Mouse (Mus musculus) frontal cortex, postnatal 36 days (tissue): Measurements from ENCODE around the gene Arhgap35.

Experiments
- DNase-seq, 2 experiments: peaks; one replicate each; pipeline ENCODE4 v3.0.0; 2022; ENCODE audit warnings: low spot score in 2 of 2

Gene Arhgap35

GRCm38 (mm10) chr7:16524308-16524707, 90.5 kb downstream of the Arhgap35 start:
- DNase-seq = no peak

- no peak for DNase-seq
Observed at GRCm38 (mm10) chr7:16519310-16519709, 95.5 kb downstream of the Arhgap35 start.

- DNase-seq = no peak
Observed at GRCm38 (mm10) chr7:16517198-16517597, 97.6 kb downstream of the Arhgap35 start.

GRCm38 (mm10) chr7:16507284-16507683, 107.5 kb downstream of the Arhgap35 start:
- peak in 1 of 2 experiments; percentile 31 for DNase-seq

GRCm38 (mm10) chr7:16505226-16505593, 109.6 kb downstream of the Arhgap35 start:
- no peak for DNase-seq

GRCm38 (mm10) chr7:16504573-16505225, 110.1 kb downstream of the Arhgap35 start:
- no peak for DNase-seq

GRCm38 (mm10) chr7:16501571-16501970, 113.2 kb downstream of the Arhgap35 start:
- DNase-seq = no peak

- DNase-seq = no peak
Observed at GRCm38 (mm10) chr7:16499671-16500104, 115.1 kb downstream of the Arhgap35 start.

GRCm38 (mm10) chr7:16496260-16496659, 118.5 kb downstream of the Arhgap35 start:
- DNase-seq = no peak

- DNase-seq = peak in 1 of 2 experiments; percentile 44
Observed at GRCm38 (mm10) chr7:16493361-16493760, 121.4 kb downstream of the Arhgap35 start.

GRCm38 (mm10) chr7:16492211-16492610, 122.6 kb downstream of the Arhgap35 start:
- DNase-seq = peak; percentile 48 to 69

- peak; percentile 45 to 61 for DNase-seq
Observed at GRCm38 (mm10) chr7:16491759-16492158, 123.0 kb downstream of the Arhgap35 start.

- no peak for DNase-seq
Observed at GRCm38 (mm10) chr7:16489948-16490347, 124.8 kb downstream of the Arhgap35 start.

- no peak for DNase-seq
Observed at GRCm38 (mm10) chr7:16488816-16489215, 126.0 kb downstream of the Arhgap35 start.

- DNase-seq = no peak
Observed at GRCm38 (mm10) chr7:16477628-16478027, 137.2 kb downstream of the Arhgap35 start, which contains the start of gene Npas1. Gene Npas1, minus strand, starts transcription at chr7:16477728.

- no peak for DNase-seq
Observed at GRCm38 (mm10) chr7:16476600-16476989, 138.2 kb downstream of the Arhgap35 start.

GRCm38 (mm10) chr7:16475764-16476599, 138.8 kb downstream of the Arhgap35 start:
- no peak for DNase-seq

GRCm38 (mm10) chr7:16475321-16475720, 139.5 kb downstream of the Arhgap35 start:
- no peak for DNase-seq

GRCm38 (mm10) chr7:16474445-16474844, 140.3 kb downstream of the Arhgap35 start:
- DNase-seq = no peak

GRCm38 (mm10) chr7:16473847-16474246, 140.9 kb downstream of the Arhgap35 start:
- no peak for DNase-seq

GRCm38 (mm10) chr7:16472116-16472709, 142.6 kb downstream of the Arhgap35 start:
- no peak for DNase-seq

- DNase-seq = no peak
Observed at GRCm38 (mm10) chr7:16471549-16471948, 143.2 kb downstream of the Arhgap35 start.

- DNase-seq = no peak
Observed at GRCm38 (mm10) chr7:16468115-16468514, 146.7 kb downstream of the Arhgap35 start.
